Mouse (Mus musculus) limb, embryonic 13.5 days (tissue): ENCODE measurements at regions not wholly inside any gene's neighbourhood (a gene's known extent, or its start where the extent isn't known, plus 50 kb on each side); places are given as distances from the start of the nearest gene placed in this dataset.

ENCODE experiments used
- ATAC-seq: fragments of 200-750 bp; cut with Nextera tagmentation; 2 replicates; pipeline ENCODE4 v1.8.0; 2017; ENCODE audit warnings: low read depth, moderate number of reproducible peaks, moderate TSS enrichment; ENCODE audit not compliant: low FRiP score
- H3K27ac ChIP-seq: fragments of 300-500 bp; sonication (generic); 2 replicates; pipeline ENCODE4 v1.5.1; 2015; ENCODE audit warnings: inconsistent platforms, mild to moderate bottlenecking, moderate library complexity
- H3K27me3 ChIP-seq: fragments of 300-500 bp; sonication (generic); 2 replicates; pipeline ENCODE4 v1.6.1; 2015; ENCODE audit warnings: mild to moderate bottlenecking, inconsistent platforms
- H3K36me3 ChIP-seq: fragments of 300-500 bp; sonication (generic); 2 replicates; pipeline ENCODE4 v1.6.1; 2015; ENCODE audit warnings: inconsistent platforms, mild to moderate bottlenecking, moderate library complexity
- H3K4me1 ChIP-seq: fragments of 300-500 bp; sonication (generic); 2 replicates; pipeline ENCODE4 v1.6.1; 2015; ENCODE audit warnings: inconsistent platforms
- H3K4me2 ChIP-seq: fragments of 300-500 bp; sonication (generic); replicated peaks from 2 replicates; pipeline ENCODE4 v1.6.1; 2015; ENCODE audit warnings: inconsistent platforms, mild to moderate bottlenecking, moderate library complexity
- H3K4me3 ChIP-seq: fragments of 300-500 bp; sonication (generic); 2 replicates; pipeline ENCODE4 v1.5.1; 2015; ENCODE audit warnings: moderate library complexity, mild to moderate bottlenecking, inconsistent platforms
- H3K9ac ChIP-seq: fragments of 300-500 bp; sonication (generic); 2 replicates; pipeline ENCODE4 v1.6.1; 2015; ENCODE audit warnings: mild to moderate bottlenecking, inconsistent platforms
- H3K9me3 ChIP-seq: fragments of 300-500 bp; sonication (generic); 2 replicates; pipeline ENCODE4 v1.6.1; 2016; ENCODE audit warnings: inconsistent platforms
- WGBS: fragments of 180-500 bp; shearing (Covaris S2); methylation state at CpG from one replicate; pipeline ENCODE4 v1.1.7; 2015; 5-methylcytosine and 5-hydroxymethylcytosine counted together

GRCm38 (mm10) chr11:19341379-19341778 is 322.6 kb upstream of the Meis1 start:
- Histone ChIP-seq H3K9ac (no peak overlapping the region), H3K27ac (no peak overlapping the region), H3K9me3 (no peaks in the 10 kb centered on the region), H3K4me1 (no peaks in the 10 kb centered on the region), H3K4me2 (no peak overlapping the region), H3K36me3 (no peaks in the 10 kb centered on the region), H3K27me3 (0 out of 2 replicates have a peak, but pooled peaks cover 1% of the 10 kb centered on the region), H3K4me3 (no peak overlapping the region)
- no peak for ATAC-seq
- 68% methylated on average over 3 of the region's 3 CpGs for WGBS

GRCm38 (mm10) chr11:19342803-19343202 is 324.0 kb upstream of the Meis1 start:
- H3K27me3 ChIP-seq: peaks cover 4% of the 10 kb centered on the region; the same call in 1 of the 2 replicates
- H3K4me2 ChIP-seq: no peak overlapping the region
- no peaks in the 10 kb centered on the region for H3K9me3 ChIP-seq
- ATAC-seq: no peak
- H3K9ac ChIP-seq: no peak overlapping the region
- no peaks in the 10 kb centered on the region for H3K4me1 ChIP-seq
- 69% methylated on average over 4 of the region's 4 CpGs for WGBS
- no peak overlapping the region for H3K4me3 ChIP-seq
- no peaks in the 10 kb centered on the region for H3K36me3 ChIP-seq
- H3K27ac ChIP-seq: no peak overlapping the region

GRCm38 (mm10) chr11:19346276-19346826 is 327.6 kb upstream of the Meis1 start:
- no peak overlapping the region for H3K9ac ChIP-seq
- no peak for ATAC-seq
- no peak overlapping the region for H3K4me3 ChIP-seq
- no peak overlapping the region for H3K27ac ChIP-seq
- H3K4me1 ChIP-seq: peaks cover 5% of the 10 kb centered on the region
- no peaks in the 10 kb centered on the region for H3K9me3 ChIP-seq
- 84% methylated on average over 3 of the region's 3 CpGs for WGBS
- no peak overlapping the region for H3K4me2 ChIP-seq
- peaks cover 30% of the 10 kb centered on the region for H3K27me3 ChIP-seq
- no peaks in the 10 kb centered on the region for H3K36me3 ChIP-seq

GRCm38 (mm10) chr11:19350331-19351242 is 331.8 kb upstream of the Meis1 start:
- Histone ChIP-seq H3K27me3 (peaks cover 52% of the 10 kb centered on the region), H3K4me3 (no peak overlapping the region), H3K9me3 (no peaks in the 10 kb centered on the region), H3K27ac (no peak overlapping the region), H3K9ac (no peak overlapping the region), H3K4me2 (peak overlapping the region; percentile 31), H3K36me3 (no peaks in the 10 kb centered on the region), H3K4me1 (peaks cover 5% of the 10 kb centered on the region)
- ATAC-seq: no peak
- 20% methylated on average over 13 of the region's 13 CpGs for WGBS

GRCm38 (mm10) chr11:19351243-19351787 is 332.5 kb upstream of the Meis1 start:
- 29% methylated on average over 7 of the region's 7 CpGs for WGBS
- peak overlapping the region; percentile 31; the same call in 1 of the 2 replicates for H3K4me2 ChIP-seq

GRCm38 (mm10) chr11:19353706-19354105 is 334.9 kb upstream of the Meis1 start:
- Histone ChIP-seq H3K4me2 (no peak overlapping the region), H3K27ac (no peak overlapping the region), H3K4me1 (peaks cover 5% of the 10 kb centered on the region), H3K9me3 (no peaks in the 10 kb centered on the region), H3K36me3 (no peaks in the 10 kb centered on the region), H3K4me3 (no peak overlapping the region), H3K9ac (no peak overlapping the region), H3K27me3 (peaks cover 44% of the 10 kb centered on the region)
- no peak for ATAC-seq
- 70% methylated on average over 3 of the region's 3 CpGs for WGBS

More at GRCm38 (mm10) chr11:19351243-19351787, 332.5 kb upstream of the Meis1 start:
- peaks cover 5% of the 10 kb centered on the region for H3K4me1 ChIP-seq
- H3K27me3 ChIP-seq: peaks cover 54% of the 10 kb centered on the region
- no peak overlapping the region for H3K4me3 ChIP-seq
- H3K9me3 ChIP-seq: no peaks in the 10 kb centered on the region
- H3K27ac ChIP-seq: no peak overlapping the region
- no peaks in the 10 kb centered on the region for H3K36me3 ChIP-seq
- no peak overlapping the region for H3K9ac ChIP-seq
- ATAC-seq: no peak

- Histone ChIP-seq H3K9me3 (no peaks in the 10 kb centered on the region), H3K4me1 (peaks cover 5% of the 10 kb centered on the region), H3K27ac (no peak overlapping the region), H3K9ac (no peak overlapping the region), H3K36me3 (no peaks in the 10 kb centered on the region), H3K4me3 (no peak overlapping the region), H3K4me2 (no peak overlapping the region), H3K27me3 (peaks cover 34% of the 10 kb centered on the region)
- WGBS: 75% methylated on average over 2 of the region's 2 CpGs
- ATAC-seq: no peak
Observed at GRCm38 (mm10) chr11:19355179-19355578, 336.4 kb upstream of the Meis1 start.

GRCm38 (mm10) chr11:19356151-19356550 is 337.4 kb upstream of the Meis1 start:
- no peak overlapping the region for H3K9ac ChIP-seq
- ATAC-seq: no peak

GRCm38 (mm10) chr11:19369152-19369551 is 350.4 kb upstream of the Meis1 start:
- no peak for ATAC-seq
- Histone ChIP-seq H3K4me3 (no peak overlapping the region), H3K9me3 (no peaks in the 10 kb centered on the region), H3K27me3 (no peaks in the 10 kb centered on the region), H3K9ac (no peak overlapping the region), H3K4me2 (no peak overlapping the region), H3K27ac (no peak overlapping the region), H3K4me1 (0 out of 2 replicates have a peak, but pooled peaks cover 3% of the 10 kb centered on the region), H3K36me3 (no peaks in the 10 kb centered on the region)
- 50% methylated on average over 1 of the region's 1 CpGs for WGBS

More at GRCm38 (mm10) chr11:19356151-19356550, 337.4 kb upstream of the Meis1 start:
- Histone ChIP-seq H3K4me3 (no peak overlapping the region), H3K36me3 (no peaks in the 10 kb centered on the region), H3K4me2 (no peak overlapping the region), H3K27me3 (peaks cover 27% of the 10 kb centered on the region), H3K4me1 (no peaks in the 10 kb centered on the region), H3K9me3 (no peaks in the 10 kb centered on the region), H3K27ac (no peak overlapping the region)
- WGBS: 56% methylated on average over 2 of the region's 2 CpGs

- ATAC-seq: no peak
- H3K4me3 ChIP-seq: no peak overlapping the region
- H3K9me3 ChIP-seq: no peaks in the 10 kb centered on the region
- H3K27me3 ChIP-seq: no peaks in the 10 kb centered on the region
- no peak overlapping the region for H3K9ac ChIP-seq
- H3K4me2 ChIP-seq: no peak overlapping the region
- WGBS: 82% methylated on average over 5 of the region's 5 CpGs
- no peaks in the 10 kb centered on the region for H3K36me3 ChIP-seq
- H3K4me1 ChIP-seq: 0 out of 2 replicates have a peak, but pooled peaks cover 3% of the 10 kb centered on the region
- no peak overlapping the region for H3K27ac ChIP-seq
Observed at GRCm38 (mm10) chr11:19373476-19373875, 354.7 kb upstream of the Meis1 start.

GRCm38 (mm10) chr11:19380935-19381334 is 362.1 kb upstream of the Meis1 start:
- no peaks in the 10 kb centered on the region for H3K27me3 ChIP-seq
- WGBS: 38% methylated on average over 2 of the region's 2 CpGs
- no peaks in the 10 kb centered on the region for H3K36me3 ChIP-seq
- no peak overlapping the region for H3K27ac ChIP-seq
- H3K4me3 ChIP-seq: no peak overlapping the region
- no peak for ATAC-seq
- H3K9ac ChIP-seq: no peak overlapping the region
- no peaks in the 10 kb centered on the region for H3K4me1 ChIP-seq
- no peaks in the 10 kb centered on the region for H3K9me3 ChIP-seq
- H3K4me2 ChIP-seq: no peak overlapping the region

- no peak overlapping the region for H3K9ac ChIP-seq
- WGBS: 88% methylated on average over 6 of the region's 6 CpGs
Observed at GRCm38 (mm10) chr11:19389136-19389535, 370.4 kb upstream of the Meis1 start.

More at GRCm38 (mm10) chr11:19389136-19389535, 370.4 kb upstream of the Meis1 start:
- no peaks in the 10 kb centered on the region for H3K36me3 ChIP-seq
- no peak overlapping the region for H3K4me2 ChIP-seq
- no peaks in the 10 kb centered on the region for H3K4me1 ChIP-seq
- H3K27me3 ChIP-seq: no peaks in the 10 kb centered on the region
- no peak overlapping the region for H3K4me3 ChIP-seq
- H3K27ac ChIP-seq: no peak overlapping the region
- H3K9me3 ChIP-seq: no peaks in the 10 kb centered on the region
- ATAC-seq: no peak; the same call in 1 of the 2 replicates
